Mouse (Mus musculus): ENCODE measurements at regions not wholly inside any gene's neighbourhood (a gene's known extent, or its start where the extent isn't known, plus 50 kb on each side); places are given as distances from the start of the nearest gene placed in this dataset.

GRCm38 (mm10) chr2:128324256-128325096 lies 198.6 kb downstream of the Bcl2l11 start:
- Histone ChIP-seq H3K4me3 (ENCODE audit: insufficient read depth in 1 of 2, low read depth in 1 of 2, low read length in 2 of 2, poor library complexity in 1 of 2, severe bottlenecking in 1 of 2) (no peak overlapping the region), H3K4me1 (ENCODE audit: control insufficient read depth in 2 of 2, insufficient read depth in 2 of 2, low read length in 2 of 2, poor library complexity in 1 of 2) (no peaks in the 10 kb centered on the region; a peak in 2 of 4 replicates), H3K9me3 (ENCODE audit: control insufficient read depth, insufficient read depth, low read depth, low read length) (no peaks in the 10 kb centered on the region), H3K27ac (ENCODE audit: insufficient read depth, low read depth, low read length, poor library complexity, severe bottlenecking) (no peak overlapping the region), H3K9ac (ENCODE audit: insufficient read depth, low read depth, low read length, poor library complexity, severe bottlenecking) (no peak overlapping the region), H3K36me3 (ENCODE audit: control insufficient read depth, insufficient read depth, low read length, poor library complexity, severe bottlenecking) (no peaks in the 10 kb centered on the region)
- no peak for TF ChIP-seq CHD2 (IDR thresholded peaks at IDR 0.05; ENCODE audit: low read depth, low read length)
- DNase-seq (ENCODE audit: low read depth, low spot score) = no peak
- in situ Hi-C loops (cut with MboI; ENCODE audit: low sequenced_read_pairs in 2 of 2, unreplicated experiment in 2 of 2) = no loop called here

GRCm38 (mm10) chr2:128325097-128325421 lies 199.2 kb downstream of the Bcl2l11 start:
- Histone ChIP-seq H3K36me3 (ENCODE audit: control insufficient read depth, insufficient read depth, low read length, poor library complexity, severe bottlenecking) (no peaks in the 10 kb centered on the region), H3K9ac (ENCODE audit: insufficient read depth, low read depth, low read length, poor library complexity, severe bottlenecking) (no peak overlapping the region), H3K4me1 (ENCODE audit: control insufficient read depth in 2 of 2, insufficient read depth in 2 of 2, low read length in 2 of 2, poor library complexity in 1 of 2) (no peaks in the 10 kb centered on the region; a peak in 2 of 4 replicates), H3K27ac (ENCODE audit: insufficient read depth, low read depth, low read length, poor library complexity, severe bottlenecking) (no peak overlapping the region), H3K4me3 (ENCODE audit: insufficient read depth in 1 of 2, low read depth in 1 of 2, low read length in 2 of 2, poor library complexity in 1 of 2, severe bottlenecking in 1 of 2) (no peak overlapping the region), H3K9me3 (ENCODE audit: control insufficient read depth, insufficient read depth, low read depth, low read length) (no peaks in the 10 kb centered on the region)
- TF ChIP-seq ZNF384 (IDR thresholded peaks at IDR 0.05; ENCODE audit: low read depth, low read length) (no peak), CHD2 (IDR thresholded peaks at IDR 0.05; ENCODE audit: low read depth, low read length) (no peak), ZC3H11A (IDR thresholded peaks at IDR 0.05; ENCODE audit: borderline replicate concordance, low read depth, low read length) (no peak), HCFC1 (IDR thresholded peaks at IDR 0.05; ENCODE audit: borderline replicate concordance, insufficient read depth, low read length) (no peak), MAFK (IDR thresholded peaks at IDR 0.05; ENCODE audit: insufficient read depth, low read depth, low read length) (no peak)
- in situ Hi-C loops (cut with MboI; ENCODE audit: low sequenced_read_pairs in 2 of 2, unreplicated experiment in 2 of 2) = no loop called here
- DNase-seq (ENCODE audit: low read depth, low spot score) = no peak

GRCm38 (mm10) chr2:128325456-128325855 lies 199.6 kb downstream of the Bcl2l11 start:
- TF ChIP-seq ZC3H11A (IDR thresholded peaks at IDR 0.05; ENCODE audit: borderline replicate concordance, low read depth, low read length) = no peak
- TF ChIP-seq ZNF384 (IDR thresholded peaks at IDR 0.05; ENCODE audit: low read depth, low read length) = no peak
- no peak for TF ChIP-seq CHD2 (IDR thresholded peaks at IDR 0.05; ENCODE audit: low read depth, low read length)
- TF ChIP-seq MAFK (IDR thresholded peaks at IDR 0.05; ENCODE audit: insufficient read depth, low read depth, low read length) = no peak
- no peak for TF ChIP-seq HCFC1 (IDR thresholded peaks at IDR 0.05; ENCODE audit: borderline replicate concordance, insufficient read depth, low read length)

GRCm38 (mm10) chr2:128330833-128331232 lies 205.0 kb downstream of the Bcl2l11 start:
- Histone ChIP-seq H3K4me1 (ENCODE audit: control insufficient read depth in 2 of 2, insufficient read depth in 2 of 2, low read length in 2 of 2, poor library complexity in 1 of 2) (no peaks in the 10 kb centered on the region; a peak in 1 of 4 replicates), H3K9ac (ENCODE audit: insufficient read depth, low read depth, low read length, poor library complexity, severe bottlenecking) (no peak overlapping the region), H3K9me3 (ENCODE audit: control insufficient read depth, insufficient read depth, low read depth, low read length) (no peaks in the 10 kb centered on the region), H3K27ac (ENCODE audit: insufficient read depth, low read depth, low read length, poor library complexity, severe bottlenecking) (no peak overlapping the region), H3K36me3 (ENCODE audit: control insufficient read depth, insufficient read depth, low read length, poor library complexity, severe bottlenecking) (no peaks in the 10 kb centered on the region), H3K4me3 (ENCODE audit: insufficient read depth in 1 of 2, low read depth in 1 of 2, low read length in 2 of 2, poor library complexity in 1 of 2, severe bottlenecking in 1 of 2) (no peak overlapping the region)
- TF ChIP-seq ZC3H11A (IDR thresholded peaks at IDR 0.05; ENCODE audit: borderline replicate concordance, low read depth, low read length) = no peak
- no peak for TF ChIP-seq HCFC1 (IDR thresholded peaks at IDR 0.05; ENCODE audit: borderline replicate concordance, insufficient read depth, low read length)
- no peak for TF ChIP-seq CHD2 (IDR thresholded peaks at IDR 0.05; ENCODE audit: low read depth, low read length)
- TF ChIP-seq MAFK (IDR thresholded peaks at IDR 0.05; ENCODE audit: insufficient read depth, low read depth, low read length) = no peak
- TF ChIP-seq ZNF384 (IDR thresholded peaks at IDR 0.05; ENCODE audit: low read depth, low read length) = no peak
- DNase-seq (ENCODE audit: low read depth, low spot score) = no peak
- in situ Hi-C loops (cut with MboI; ENCODE audit: low sequenced_read_pairs in 2 of 2, unreplicated experiment in 2 of 2) = no loop called here

More at GRCm38 (mm10) chr2:128325456-128325855, 199.6 kb downstream of the Bcl2l11 start:
- H3K27ac ChIP-seq (ENCODE audit: insufficient read depth, low read depth, low read length, poor library complexity, severe bottlenecking) = no peak overlapping the region
- in situ Hi-C loops (cut with MboI; ENCODE audit: low sequenced_read_pairs in 2 of 2, unreplicated experiment in 2 of 2) = no loop called here
- no peak for DNase-seq (ENCODE audit: low read depth, low spot score)
- H3K36me3 ChIP-seq (ENCODE audit: control insufficient read depth, insufficient read depth, low read length, poor library complexity, severe bottlenecking) = no peaks in the 10 kb centered on the region
- H3K4me1 ChIP-seq (ENCODE audit: control insufficient read depth in 2 of 2, insufficient read depth in 2 of 2, low read length in 2 of 2, poor library complexity in 1 of 2) = no peaks in the 10 kb centered on the region; a peak in 2 of 4 replicates
- H3K9me3 ChIP-seq (ENCODE audit: control insufficient read depth, insufficient read depth, low read depth, low read length) = no peaks in the 10 kb centered on the region
- H3K4me3 ChIP-seq (ENCODE audit: insufficient read depth in 1 of 2, low read depth in 1 of 2, low read length in 2 of 2, poor library complexity in 1 of 2, severe bottlenecking in 1 of 2) = no peak overlapping the region
- no peak overlapping the region for H3K9ac ChIP-seq (ENCODE audit: insufficient read depth, low read depth, low read length, poor library complexity, severe bottlenecking)
